Mouse (Mus musculus): ENCODE measurements at regions not wholly inside any gene's neighbourhood (a gene's known extent, or its start where the extent isn't known, plus 50 kb on each side); places are given as distances from the start of the nearest gene placed in this dataset.
"Not testable (repeated sequence)": the region's sequence is repeated elsewhere in the genome, so short reads cannot be mapped to it uniquely, and the experiment has no call there.

DNA sequence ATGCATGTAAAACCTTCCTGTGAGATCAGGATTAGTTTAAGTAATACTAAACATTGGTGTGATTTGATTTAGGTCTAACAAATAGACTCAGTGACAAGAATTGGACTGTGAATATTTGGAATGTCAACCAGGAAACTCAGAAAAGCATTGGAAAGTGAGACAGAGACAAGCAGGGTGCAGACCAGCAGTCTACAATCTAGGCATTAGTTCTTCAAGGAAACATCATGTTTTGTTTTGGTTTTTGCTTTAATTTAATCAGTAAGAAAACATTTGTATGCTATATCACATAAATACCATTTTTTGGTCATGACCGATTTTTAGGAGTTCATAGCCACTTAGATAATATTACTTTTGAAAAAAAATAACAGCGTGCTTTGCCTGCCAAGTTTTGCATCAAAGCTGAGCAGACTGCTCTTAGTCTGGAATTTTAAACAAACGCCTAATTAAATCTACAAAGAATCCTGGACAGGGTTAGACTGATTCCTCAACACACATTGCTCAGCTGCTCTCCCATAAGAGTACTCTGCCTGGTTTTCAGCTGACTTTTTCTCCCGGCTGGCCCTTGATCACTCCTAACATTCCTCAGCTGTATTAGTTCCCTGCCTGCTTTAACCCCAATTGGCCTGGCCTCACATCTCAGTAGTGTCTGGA lies 396.5 kb upstream of the Kcnh7 start:
- no peak for DNase-seq

DNA sequence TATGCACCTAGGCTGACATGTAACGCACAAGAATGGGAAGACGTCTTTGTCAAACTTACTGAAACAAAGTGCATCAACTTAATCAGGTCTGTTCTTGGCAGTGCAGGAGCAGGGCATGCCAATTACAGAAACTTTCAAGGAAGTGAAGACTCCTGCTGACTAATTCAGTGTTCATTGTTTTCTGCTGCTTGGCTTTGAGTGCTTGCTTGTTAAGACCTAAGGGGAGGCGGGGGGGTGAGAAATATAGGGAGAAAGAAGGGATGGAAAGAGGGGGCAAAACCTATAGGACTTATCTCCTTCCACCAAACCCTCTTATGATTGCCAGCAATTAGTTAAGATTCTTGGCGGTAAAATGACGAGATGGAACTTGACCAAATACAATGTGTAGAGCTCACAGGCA lies 391.1 kb upstream of the Kcnh7 start:
- no peak for DNase-seq

DNA sequence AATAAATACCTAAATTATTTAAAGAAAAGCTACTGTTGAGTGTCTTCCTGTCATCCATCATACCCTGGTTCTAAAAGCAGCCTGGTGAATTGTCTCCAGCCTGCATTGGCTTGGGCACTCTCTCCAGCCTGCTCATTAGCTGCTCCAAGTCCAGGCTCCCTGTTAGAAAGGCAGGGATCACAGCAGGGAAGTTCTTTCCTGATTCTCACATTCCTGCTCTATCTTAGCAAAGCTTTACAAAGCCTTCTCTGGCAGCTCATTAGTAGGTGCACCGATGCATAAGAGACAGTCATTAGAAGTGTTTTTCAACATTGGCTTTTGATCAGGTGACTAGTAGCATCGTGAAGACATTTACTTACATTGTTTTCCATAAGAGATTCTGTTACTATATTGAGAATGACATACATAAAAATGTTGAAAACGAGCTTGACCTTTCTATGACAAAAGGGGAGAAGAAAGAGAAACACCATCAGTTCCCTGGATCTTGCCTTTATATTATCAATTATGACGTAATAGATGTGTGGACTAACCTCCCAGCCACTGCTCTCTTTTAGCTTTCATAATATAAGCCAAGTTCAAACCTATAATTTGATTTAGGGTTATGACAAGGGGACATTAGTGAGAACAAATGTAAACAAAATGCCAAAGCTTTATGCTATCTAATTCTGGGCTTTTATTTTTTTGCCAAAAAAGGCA lies 390.1 kb upstream of the Kcnh7 start:
- DNase-seq = no peak

DNA sequence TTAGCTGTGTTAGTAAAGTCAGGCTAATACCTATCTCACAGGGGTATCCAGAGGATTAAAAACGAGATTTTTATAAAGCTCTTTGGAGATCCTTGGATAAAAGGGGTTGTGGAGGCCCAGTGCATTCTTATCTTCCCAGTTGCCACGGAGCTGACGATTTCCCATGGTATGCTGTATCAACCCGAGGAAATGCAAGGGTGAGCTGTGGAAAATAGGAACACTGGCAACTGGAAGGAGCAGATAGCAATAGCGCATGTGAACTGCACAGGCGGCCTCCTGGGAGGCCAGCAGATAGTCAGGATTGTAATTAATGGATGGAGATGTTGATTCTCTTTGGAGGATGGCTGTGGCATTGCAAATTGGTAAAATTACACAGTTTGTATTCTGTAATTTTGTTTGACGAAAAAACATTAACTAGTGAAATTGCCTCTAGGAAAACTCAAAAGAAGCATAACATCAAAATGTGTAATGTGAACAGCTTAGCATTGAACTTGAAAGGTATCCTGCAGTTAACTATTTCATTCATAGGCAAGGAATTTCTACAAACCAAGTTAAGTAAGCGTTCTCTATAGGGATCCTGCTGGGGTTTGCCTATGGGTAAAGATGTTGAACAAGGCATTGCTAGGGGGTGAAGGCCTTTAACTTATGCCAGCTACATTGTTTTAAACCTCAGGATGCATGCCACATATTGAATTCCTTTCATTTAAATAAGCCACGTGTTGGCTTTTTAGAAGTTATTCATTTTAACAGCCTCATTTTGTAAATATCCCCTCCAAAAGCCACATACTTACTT lies 389.1 kb upstream of the Kcnh7 start:
- DNase-seq = no peak

DNA sequence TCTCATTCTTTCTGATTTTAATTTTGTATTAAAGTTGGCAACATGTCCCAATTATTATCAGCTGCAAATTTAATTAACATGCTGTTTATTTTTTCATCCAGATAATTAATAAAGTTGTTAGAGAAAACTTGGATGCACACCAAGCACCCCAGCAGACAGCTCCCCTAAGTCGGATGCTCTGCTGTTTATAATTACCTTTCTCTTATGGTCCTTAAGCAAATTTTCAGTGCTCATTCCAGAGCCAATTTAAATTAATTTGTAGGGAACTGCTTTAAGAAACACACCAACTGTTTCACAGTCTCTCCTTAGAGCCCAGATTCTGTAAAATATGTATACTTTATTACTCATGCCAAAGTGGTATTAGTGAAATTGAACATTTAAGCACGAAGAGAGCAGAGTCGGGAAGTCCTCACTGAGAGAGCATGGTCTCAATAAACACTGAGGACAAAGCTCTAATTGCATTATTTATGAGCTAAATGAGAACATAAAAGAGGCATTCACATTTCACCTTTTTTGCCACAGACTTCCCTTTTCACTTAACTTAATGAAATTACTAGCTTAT lies 372.9 kb upstream of the Kcnh7 start:
- DNase-seq = no peak

DNA sequence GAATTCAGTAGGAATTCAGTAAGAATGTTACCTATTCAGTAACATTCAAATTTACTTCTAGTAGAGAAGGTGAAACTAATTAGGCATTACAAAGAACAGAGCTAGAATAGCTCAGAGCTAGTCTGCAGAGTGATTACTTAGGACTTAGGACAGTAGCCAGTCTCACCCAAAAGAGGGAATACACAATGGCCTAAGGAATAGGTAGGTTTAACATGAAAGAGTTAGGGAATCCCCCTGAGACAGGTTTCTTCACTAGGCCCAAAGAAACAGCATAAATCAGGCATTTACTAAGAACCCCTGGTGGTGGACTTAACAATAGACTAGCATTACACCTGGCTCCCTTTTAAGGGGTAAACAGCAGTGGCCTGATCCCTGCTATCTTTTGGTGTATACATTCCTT lies 357.7 kb upstream of the Kcnh7 start:
- not testable (repeated sequence) for DNase-seq

DNA sequence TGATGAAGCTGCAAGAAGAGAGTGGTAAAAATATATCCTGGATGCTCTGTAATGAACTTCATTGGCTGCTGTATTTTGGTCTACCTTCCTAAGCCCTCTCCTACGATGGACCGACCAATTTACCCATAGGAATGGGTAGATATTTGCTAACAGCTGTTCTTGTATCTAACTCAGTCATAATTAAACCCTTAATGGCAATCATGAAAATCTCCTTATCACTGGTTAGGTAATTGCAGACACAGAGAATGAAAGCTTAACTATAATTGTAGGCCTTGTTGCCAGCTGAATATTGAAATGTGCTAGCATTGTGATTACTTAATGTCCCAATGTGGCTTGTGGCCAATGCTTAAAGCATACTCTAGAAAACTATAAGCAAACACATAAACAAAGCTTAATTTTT lies 334.4 kb upstream of the Kcnh7 start:
- no peak for DNase-seq

DNA sequence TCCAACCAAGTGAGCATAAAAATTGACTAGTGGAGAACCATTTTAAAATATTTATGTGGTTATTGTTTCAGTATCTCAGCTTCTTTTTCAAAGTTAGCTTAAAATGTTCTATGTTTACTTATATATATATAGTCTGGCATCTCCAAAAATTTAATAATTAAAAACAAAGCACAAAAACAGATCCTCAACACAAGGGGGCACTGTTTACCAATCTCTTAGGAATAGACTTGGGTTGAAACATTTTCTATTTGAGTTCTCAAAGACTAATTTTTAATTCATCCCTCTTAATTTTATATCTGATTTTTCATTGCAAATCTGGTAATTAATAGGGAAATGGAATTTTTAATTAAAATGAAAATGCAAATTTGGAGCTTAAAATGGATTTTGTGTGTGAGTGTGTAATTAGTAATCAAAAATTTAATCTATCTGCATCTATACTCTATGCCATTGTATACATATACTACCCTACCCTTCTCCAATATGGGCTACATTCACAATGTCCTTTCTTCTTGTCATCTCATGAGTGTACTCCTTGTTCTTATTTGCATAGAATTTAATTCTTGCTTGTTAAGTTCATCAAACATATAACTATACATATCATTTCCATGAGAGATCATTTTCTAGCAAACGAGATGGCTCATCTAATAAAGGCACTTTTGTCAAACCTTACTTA lies 329.6 kb upstream of the Kcnh7 start:
- no peak for DNase-seq

DNA sequence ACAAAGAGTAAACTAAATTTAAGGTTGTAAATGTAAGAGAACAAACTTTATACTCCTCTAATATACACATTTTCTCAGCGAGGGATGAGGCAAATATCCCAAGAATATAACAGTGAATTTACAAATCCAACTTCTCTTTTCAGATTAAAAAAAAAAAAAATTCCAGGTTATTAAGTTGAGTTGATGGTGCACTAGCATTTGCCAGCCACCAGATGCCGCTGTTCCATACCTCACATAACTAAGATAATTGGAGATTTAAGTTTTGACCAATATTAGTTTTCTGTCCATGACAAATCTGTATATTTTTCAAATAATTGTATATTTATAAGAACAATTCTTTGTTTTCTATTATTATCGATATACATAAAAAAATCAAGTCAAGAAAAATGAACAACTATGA lies 319.9 kb upstream of the Kcnh7 start:
- DNase-seq = peak; percentile 42

DNA sequence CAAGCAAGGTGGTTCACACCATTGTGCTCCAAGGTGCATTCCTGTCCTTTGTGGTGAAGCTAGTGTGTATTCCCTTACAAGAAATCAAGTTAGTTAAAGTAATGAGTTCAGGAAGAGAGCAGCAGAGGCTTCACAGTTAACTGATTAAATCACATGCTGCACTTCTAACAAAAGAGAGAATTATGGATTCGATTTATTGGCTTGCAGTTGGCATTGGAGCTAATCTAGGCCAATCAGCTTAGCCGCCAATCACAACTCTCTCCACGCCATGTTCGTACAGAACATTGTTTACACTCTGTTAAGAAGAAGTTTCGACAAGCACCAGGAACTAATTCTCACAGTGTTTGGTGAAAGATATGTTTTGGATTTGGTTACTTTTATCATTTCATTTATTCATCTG lies 292.3 kb upstream of the Kcnh7 start:
- DNase-seq = no peak

DNA sequence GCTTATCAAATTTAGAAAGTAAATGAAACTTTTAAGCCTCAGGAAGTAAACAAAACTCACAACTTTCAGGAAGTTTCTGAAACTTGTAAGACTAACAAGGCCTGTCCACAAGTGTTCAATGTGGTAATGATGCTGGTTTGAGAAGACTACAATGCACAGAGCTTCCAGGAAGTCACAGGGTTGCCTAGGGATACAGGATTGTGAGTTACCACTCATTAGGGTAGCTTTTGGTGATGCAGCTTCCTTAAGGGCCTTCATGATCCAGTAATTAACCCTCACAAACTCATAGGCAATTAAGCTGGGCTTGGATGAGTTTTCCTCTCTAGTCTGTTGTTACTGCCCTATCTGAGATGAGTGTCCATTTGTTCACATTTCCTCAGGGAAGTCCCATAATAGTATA lies 291.2 kb upstream of the Kcnh7 start:
- no peak for DNase-seq

DNA sequence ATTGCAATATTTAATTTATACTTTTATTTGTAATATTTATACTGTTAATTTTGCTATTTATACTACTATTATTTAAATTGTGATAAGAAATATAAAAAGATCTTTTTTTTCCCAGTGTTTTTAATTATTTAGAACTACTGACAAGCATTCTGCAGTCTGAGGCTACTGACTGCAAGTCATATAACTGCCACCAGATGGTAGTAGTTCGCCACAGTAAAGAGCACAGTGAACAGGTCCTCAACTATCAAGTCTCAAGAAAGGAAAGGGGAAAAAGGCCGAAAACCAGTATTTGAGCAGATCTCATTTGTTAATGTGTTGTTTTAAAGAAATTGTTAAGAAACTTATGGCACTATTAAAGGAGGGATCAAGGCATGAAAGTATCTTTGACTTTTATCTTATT lies 289.6 kb upstream of the Kcnh7 start:
- peak; percentile 60 for DNase-seq

DNA sequence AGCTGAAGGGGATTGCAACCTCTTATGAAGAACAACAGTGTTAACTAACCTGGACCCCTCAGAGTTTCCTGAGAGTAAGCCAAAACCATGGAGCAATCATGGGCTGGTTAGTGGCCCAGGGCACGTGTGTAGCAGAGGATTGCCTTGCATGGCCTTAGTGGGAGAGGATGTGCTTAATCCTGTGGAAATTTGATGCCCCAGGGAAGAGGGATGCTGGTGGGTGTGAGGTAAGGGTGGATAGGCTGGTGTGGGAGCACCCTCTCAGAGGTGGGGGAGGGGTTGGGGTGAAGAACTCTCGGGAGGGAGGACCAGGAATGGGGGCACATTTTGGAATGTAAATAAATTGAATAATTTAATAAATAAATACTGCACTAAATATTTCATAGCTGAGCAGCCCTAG lies 288.2 kb upstream of the Kcnh7 start:
- DNase-seq = no peak

DNA sequence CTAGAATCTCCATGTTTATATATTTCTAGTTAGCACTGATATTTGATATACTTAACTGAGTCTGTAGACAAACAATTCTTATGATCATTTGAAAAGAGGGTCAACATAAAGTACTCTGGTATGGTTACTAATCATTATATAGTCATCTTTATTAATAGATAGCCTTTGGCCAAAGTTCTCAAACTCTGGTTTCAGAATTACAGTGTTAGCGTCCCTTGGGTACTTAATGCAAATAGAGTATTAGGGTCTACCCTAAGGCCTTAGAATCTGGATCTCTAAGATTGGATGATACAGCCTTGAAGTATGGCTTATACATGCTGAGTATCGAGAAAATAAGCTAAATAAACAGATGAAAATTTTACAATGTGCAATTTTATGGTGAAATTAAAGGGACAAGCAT lies 275.0 kb upstream of the Kcnh7 start:
- DNase-seq = no peak

DNA sequence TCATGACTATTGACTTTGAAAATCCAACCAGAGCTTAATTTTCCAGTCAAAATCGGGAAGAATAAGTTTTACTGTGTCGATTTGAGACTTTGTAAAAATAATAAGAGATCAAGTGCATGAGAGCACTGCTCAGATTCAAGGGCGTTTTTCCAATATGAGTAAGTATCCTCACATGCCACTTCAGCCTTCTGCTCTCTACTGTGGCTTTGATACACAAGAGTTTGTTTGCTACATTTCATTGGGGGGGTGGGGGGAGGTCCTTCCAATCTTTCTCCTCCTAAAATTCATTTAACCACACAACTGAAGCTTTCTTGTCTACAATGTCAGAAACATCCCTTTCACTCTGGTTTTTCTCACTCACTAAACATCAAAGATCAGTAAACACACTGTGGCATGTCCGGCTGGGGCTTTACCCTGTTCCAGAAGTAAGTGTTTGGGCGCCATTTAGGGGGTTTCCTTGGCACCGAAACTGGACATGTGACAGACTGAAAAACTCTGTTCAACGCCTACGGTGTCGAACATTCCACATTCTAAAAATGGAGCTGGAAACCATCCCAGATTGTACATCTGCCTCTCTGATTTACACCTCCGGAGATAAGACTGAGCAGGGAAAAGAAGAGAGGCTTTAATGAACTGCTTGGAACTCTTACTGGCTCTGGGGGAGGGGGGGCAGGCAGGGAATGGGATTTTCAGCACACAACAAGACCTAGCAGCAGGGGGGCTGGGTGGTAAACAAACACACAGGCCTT lies 270.4 kb upstream of the Kcnh7 start:
- DNase-seq = no peak

DNA sequence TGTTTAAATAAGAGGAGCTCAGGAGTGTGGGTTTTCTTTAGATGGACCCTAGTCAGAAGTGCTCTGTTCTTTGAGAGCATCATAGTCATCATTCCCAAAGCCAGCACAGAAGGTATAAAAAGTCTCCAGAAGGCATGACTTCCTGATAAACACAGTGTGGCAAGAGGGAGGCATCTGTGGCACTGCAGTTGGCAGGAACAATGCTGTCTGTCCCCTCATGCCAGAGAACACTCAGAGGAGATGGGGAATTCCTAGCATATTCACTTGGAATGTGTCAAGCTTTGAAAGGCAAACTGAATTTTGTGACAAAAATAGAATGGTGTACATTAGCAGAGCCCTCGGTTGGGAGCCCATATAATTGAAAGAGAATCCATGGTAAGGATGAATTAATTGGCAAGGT lies 268.8 kb upstream of the Kcnh7 start:
- no peak for DNase-seq

DNA sequence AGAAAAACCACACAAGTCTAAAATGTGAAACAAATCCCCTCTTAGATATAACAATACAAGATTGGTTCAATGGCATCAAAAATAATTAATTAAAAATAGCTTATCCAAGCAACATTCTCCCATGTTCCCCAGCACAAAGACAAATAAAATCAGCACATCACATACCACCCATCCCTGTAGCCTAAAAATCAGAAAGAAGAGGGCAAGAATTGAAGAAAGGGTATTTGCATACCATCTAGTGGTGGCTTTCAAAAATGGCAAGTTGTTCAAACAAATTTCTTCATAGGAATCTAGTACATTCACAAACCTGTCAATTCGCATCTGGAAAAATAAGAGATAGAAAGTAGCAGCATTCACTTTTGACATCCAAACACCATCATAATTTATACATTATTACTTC lies 268.1 kb upstream of the Kcnh7 start:
- no peak for DNase-seq

DNA sequence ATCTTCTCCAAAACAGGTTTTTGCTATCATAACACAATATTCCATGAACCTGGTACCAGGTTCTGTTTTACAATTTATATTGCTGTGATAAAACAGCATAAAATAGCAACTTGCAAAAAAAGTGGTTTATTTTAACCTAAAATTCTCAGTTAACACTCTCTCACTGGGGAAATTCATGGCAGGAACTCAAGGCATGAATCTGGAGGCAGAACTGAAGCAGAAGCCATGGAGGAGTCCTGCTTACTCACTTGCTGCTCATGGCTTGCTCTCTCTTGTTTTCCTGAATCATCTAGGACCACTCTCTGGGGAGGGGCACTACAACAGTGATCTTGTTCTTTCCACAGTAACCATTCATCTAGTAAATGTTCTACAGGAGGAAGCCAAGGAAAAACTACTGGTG lies 250.2 kb upstream of the Kcnh7 start:
- DNase-seq = no peak

DNA sequence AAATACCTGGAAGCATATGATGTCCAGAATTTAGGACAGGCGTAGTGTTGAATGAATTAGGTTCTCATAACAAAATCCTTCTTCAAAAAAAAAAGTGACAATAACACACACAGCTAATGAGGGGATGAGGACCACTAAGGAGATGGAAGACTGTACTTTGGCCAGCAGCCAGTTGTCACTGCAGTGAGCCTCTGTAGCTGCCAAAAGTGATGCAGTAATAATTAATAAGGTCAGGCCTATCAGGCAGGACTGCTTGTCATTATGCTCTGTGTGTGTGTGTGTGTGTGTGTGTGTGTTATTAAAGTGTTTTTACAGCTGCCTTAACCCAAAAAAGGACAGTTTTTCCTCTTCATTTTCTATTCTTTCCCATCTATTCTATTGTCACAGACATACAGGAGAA lies 221.3 kb upstream of the Kcnh7 start:
- peak; percentile 12 for DNase-seq
